ENCODE assay signal across 13 mouse cellular contexts in genomic region chr7:128433213-128433612, GRCm38 (mm10). TPM values are rescaled to one million over a fixed set of nuclear protein-coding genes. Genes with fewer than 3 reads are reported as not detected.
DNase-seq lines count a peak whose midpoint lies in the region; ATAC-seq and TF ChIP-seq lines count a peak whose summit lies in the region.
"Had no signal": no experiment of that assay in that cellular context is flagged by ENCODE, and none has a peak within 500 bp of the region (broad histone marks: within the 10 kb centered on the region; RNA-seq: fewer than 3 reads in every experiment).

No protein-coding gene starts in this region.

- H3K36me3 ChIP-seq in intestine, postnatal 0 days (ENCODE audit: control insufficient read depth, insufficient read depth), result no peaks in the 10 kb centered on the region
- H3K36me3 ChIP-seq in intestine, embryonic 16.5 days (ENCODE audit: control insufficient read depth, insufficient read depth, low read length), result no peaks in the 10 kb centered on the region
- H3K36me3 ChIP-seq in midbrain, embryonic 15.5 days (replicated peaks), result no peaks in the 10 kb centered on the region
- no peaks in the 10 kb centered on the region for H3K36me3 ChIP-seq in midbrain, embryonic 11.5 days (ENCODE audit: control insufficient read depth, insufficient read depth, low read length)
- H3K36me3 ChIP-seq: embryonic facial prominence, embryonic 13.5 days; neural tube, embryonic 12.5 days; stomach, embryonic 15.5 days had no signal

- H3K9me3 ChIP-seq in intestine, postnatal 0 days (ENCODE audit: control insufficient read depth), result no peaks in the 10 kb centered on the region
- no peaks in the 10 kb centered on the region for H3K9me3 ChIP-seq in intestine, embryonic 16.5 days (ENCODE audit: control insufficient read depth, low read length)
- H3K9me3 ChIP-seq in midbrain, embryonic 15.5 days, result no peaks in the 10 kb centered on the region
- H3K9me3 ChIP-seq in midbrain, embryonic 11.5 days (ENCODE audit: control insufficient read depth, low read length), result no peaks in the 10 kb centered on the region
- H3K9me3 ChIP-seq: embryonic facial prominence, embryonic 13.5 days; neural tube, embryonic 12.5 days; stomach, embryonic 15.5 days had no signal

- H3K4me3 ChIP-seq in intestine, postnatal 0 days (ENCODE audit: low read depth, low read length), result no peak overlapping the region
- no peak overlapping the region for H3K4me3 ChIP-seq in intestine, embryonic 16.5 days (ENCODE audit: low read length)
- no peak overlapping the region for H3K4me3 ChIP-seq in midbrain, embryonic 15.5 days
- H3K4me3 ChIP-seq in midbrain, embryonic 11.5 days (ENCODE audit: low read depth, low read length), result no peak overlapping the region
- H3K4me3 ChIP-seq: embryonic facial prominence, embryonic 13.5 days; neural tube, embryonic 12.5 days; stomach, embryonic 15.5 days had no signal

- WGBS in intestine, postnatal 0 days, result 72% methylated on average over 1 of the region's 1 CpGs
- 47% methylated on average over 1 of the region's 1 CpGs for WGBS in intestine, embryonic 16.5 days
- WGBS in midbrain, embryonic 15.5 days, result 70% methylated on average over 1 of the region's 1 CpGs
- 71% methylated on average over 1 of the region's 1 CpGs for WGBS in midbrain, embryonic 11.5 days

- ATAC-seq in intestine, postnatal 0 days, result no peak
- ATAC-seq in intestine, embryonic 16.5 days, result no peak
- ATAC-seq in midbrain, embryonic 15.5 days (replicated peaks), result peak; percentile 73; the same call in 1 of the 2 replicates
- ATAC-seq in midbrain, embryonic 11.5 days (ENCODE audit: low FRiP score), result no peak

- no peak overlapping the region for H3K27ac ChIP-seq in intestine, postnatal 0 days (ENCODE audit: low read depth, low read length)
- H3K27ac ChIP-seq in intestine, embryonic 16.5 days (ENCODE audit: low read length), result no peak overlapping the region
- H3K27ac ChIP-seq in midbrain, embryonic 15.5 days, result no peak overlapping the region
- no peak overlapping the region for H3K27ac ChIP-seq in midbrain, embryonic 11.5 days (ENCODE audit: low read depth, low read length)
- H3K27ac ChIP-seq: embryonic facial prominence, embryonic 13.5 days; neural tube, embryonic 12.5 days; stomach, embryonic 15.5 days had no signal

- TF ChIP-seq CTCF in intestine, postnatal 0 days (IDR thresholded peaks at IDR 0.05; ENCODE audit: low read depth), result peak; percentile 64

- no peaks in the 10 kb centered on the region for H3K4me1 ChIP-seq in intestine, postnatal 0 days (replicated peaks; ENCODE audit: control insufficient read depth, insufficient read depth, low read length)
- no peaks in the 10 kb centered on the region for H3K4me1 ChIP-seq in intestine, embryonic 16.5 days (ENCODE audit: control insufficient read depth, insufficient read depth, low read length)
- peaks cover 6% of the 10 kb centered on the region; the same call in 1 of the 2 replicates for H3K4me1 ChIP-seq in midbrain, embryonic 15.5 days
- no peaks in the 10 kb centered on the region for H3K4me1 ChIP-seq in midbrain, embryonic 11.5 days (ENCODE audit: control insufficient read depth, insufficient read depth, low read length)
- H3K4me1 ChIP-seq: embryonic facial prominence, embryonic 13.5 days; neural tube, embryonic 12.5 days; stomach, embryonic 15.5 days had no signal

- H3K27me3 ChIP-seq in intestine, postnatal 0 days (replicated peaks; ENCODE audit: control insufficient read depth, insufficient read depth, low read length), result no peaks in the 10 kb centered on the region
- no peaks in the 10 kb centered on the region for H3K27me3 ChIP-seq in intestine, embryonic 16.5 days (replicated peaks; ENCODE audit: control insufficient read depth, insufficient read depth, low read length)
- H3K27me3 ChIP-seq in midbrain, embryonic 15.5 days (replicated peaks), result no peaks in the 10 kb centered on the region
- no peaks in the 10 kb centered on the region for H3K27me3 ChIP-seq in midbrain, embryonic 11.5 days (ENCODE audit: control insufficient read depth, insufficient read depth, low read length)
- H3K27me3 ChIP-seq: embryonic facial prominence, embryonic 13.5 days; neural tube, embryonic 12.5 days; stomach, embryonic 15.5 days had no signal

- H3K9ac ChIP-seq in intestine, postnatal 0 days (ENCODE audit: low read depth, low read length), result no peak overlapping the region
- no peak overlapping the region for H3K9ac ChIP-seq in intestine, embryonic 16.5 days (ENCODE audit: low read depth, low read length)
- no peak overlapping the region for H3K9ac ChIP-seq in midbrain, embryonic 15.5 days
- no peak overlapping the region for H3K9ac ChIP-seq in midbrain, embryonic 11.5 days (ENCODE audit: low read length)
- H3K9ac ChIP-seq: embryonic facial prominence, embryonic 13.5 days; neural tube, embryonic 12.5 days; stomach, embryonic 15.5 days had no signal

- no peak for DNase-seq in midbrain, embryonic 11.5 days (ENCODE audit: low spot score, missing footprints)
- peak; percentile 63 for DNase-seq in NIH3T3 (ENCODE audit: low read depth)
- DNase-seq in right cerebral cortex, postnatal 25 days, result peak; percentile 18
- no peak for DNase-seq in Muller cell, postnatal 12 days (ENCODE audit: inconsistent ontology term)
- DNase-seq: heart, postnatal 4 days; layer of hippocampus, adult 9-11 months; lung, adult 18-20 months had no signal

- H3K4me2 ChIP-seq in intestine, postnatal 0 days (replicated peaks; ENCODE audit: low read depth), result no peak overlapping the region
- no peak overlapping the region for H3K4me2 ChIP-seq in intestine, embryonic 16.5 days (ENCODE audit: low read depth, low read length)
- no peak overlapping the region for H3K4me2 ChIP-seq in midbrain, embryonic 15.5 days
- no peak overlapping the region for H3K4me2 ChIP-seq in midbrain, embryonic 11.5 days
- H3K4me2 ChIP-seq: embryonic facial prominence, embryonic 13.5 days; neural tube, embryonic 12.5 days; stomach, embryonic 15.5 days had no signal

RNA-seq across cellular contexts. Expression of gene Rgs10, which starts 14.7 kb away (rescaled TPM):
- 20.9 and 23.8 TPM in 2 replicates for polyA plus RNA-seq in intestine, postnatal 0 days (2015; fragmentation: Nextera tagmentation; extraction: Ambion mirVana)
- 28.1 and 30.3 TPM in 2 replicates for polyA plus RNA-seq in intestine, embryonic 16.5 days (2015; fragmentation: Nextera tagmentation; extraction: Ambion mirVana)
- 43.0 and 50.4 TPM in 2 replicates for polyA plus RNA-seq in midbrain, embryonic 15.5 days (2015; fragmentation: Nextera tagmentation; extraction: Ambion mirVana)
- 10.0 and 11.7 TPM in 2 replicates for polyA plus RNA-seq in midbrain, embryonic 11.5 days (2014; fragmentation: Nextera tagmentation; extraction: Ambion mirVana)

RNA-seq across cellular contexts. Expression of gene Tial1, which starts 28.3 kb away (rescaled TPM):
- 17.3 and 18.9 TPM in 2 replicates for polyA plus RNA-seq in intestine, postnatal 0 days (2015; fragmentation: Nextera tagmentation; extraction: Ambion mirVana)
- 15.9 and 19.0 TPM in 2 replicates for polyA plus RNA-seq in intestine, embryonic 16.5 days (2015; fragmentation: Nextera tagmentation; extraction: Ambion mirVana)
- 25.3 and 32.2 TPM in 2 replicates for polyA plus RNA-seq in midbrain, embryonic 15.5 days (2015; fragmentation: Nextera tagmentation; extraction: Ambion mirVana)
- polyA plus RNA-seq in midbrain, embryonic 11.5 days (2014; fragmentation: Nextera tagmentation; extraction: Ambion mirVana), result 43.9 and 46.6 TPM in 2 replicates

Comparison
In these comparisons a context has a peak if more than half of its experiments do, and no peak if none do; other contexts are left out.
1. DNase-seq: peak in NIH3T3 (single experiment) and right cerebral cortex, postnatal 25 days (single experiment); none in midbrain, embryonic 11.5 days (single experiment) and Muller cell, postnatal 12 days (single experiment).